Mouse (Mus musculus): Measurements from ENCODE around the gene Ttc38. TPM values are rescaled to one million over a fixed set of nuclear protein-coding genes. Genes with fewer than 3 reads are reported as not detected.
"Not testable (repeated sequence)": the region's sequence is repeated elsewhere in the genome, so short reads cannot be mapped to it uniquely, and the experiment has no call there.

The Ttc38 gene
- polyA plus RNA-seq, 2 experiments = 5.0 to 6.9 TPM

DNA sequence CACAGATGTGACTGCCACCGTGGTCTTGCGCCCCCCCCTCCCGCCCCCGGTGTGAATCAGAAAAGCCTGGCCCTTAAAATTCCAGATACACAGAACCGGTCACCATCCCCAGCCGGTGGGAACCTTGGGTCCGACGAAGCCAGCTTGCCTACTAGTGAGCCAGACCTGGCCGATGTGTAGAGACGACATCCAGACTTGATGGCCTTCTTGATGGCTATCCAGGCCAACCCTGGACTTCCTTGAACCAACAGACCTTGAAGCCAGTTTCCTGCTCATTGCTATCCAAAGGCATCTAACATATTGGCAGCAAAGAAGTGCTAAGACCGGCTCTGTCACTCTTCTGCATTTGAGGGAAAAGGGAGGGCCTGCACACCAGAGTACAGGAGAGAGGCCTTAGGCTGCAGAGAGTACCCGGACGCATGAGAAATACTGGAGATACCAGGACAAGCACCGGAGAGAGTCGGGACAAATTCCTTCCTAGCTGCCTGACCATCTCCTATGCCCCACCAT is 26.9 kb downstream of the Ttc38 start:
- 10% methylated on average over 15 of the region's 15 CpGs for WGBS
- H3K27me3 ChIP-seq (ENCODE audit: control insufficient read depth, insufficient read depth, low read length) = no peaks in the 10 kb centered on the region
- ATAC-seq (ENCODE audit: low FRiP score, low read depth) = peak; percentile 2; the same call in 1 of the 2 replicates
- H3K4me1 ChIP-seq (ENCODE audit: control insufficient read depth, insufficient read depth, low read length) = peaks cover 18% of the 10 kb centered on the region
- 0 out of 2 replicates have a peak overlapping the region, but pooled peaks have one; percentile 33 for H3K27ac ChIP-seq (replicated peaks; ENCODE audit: low read depth, low read length)
- peaks cover 25% of the 10 kb centered on the region for H3K36me3 ChIP-seq (ENCODE audit: control insufficient read depth, insufficient read depth, low read length)
- peak; percentile 6 for DNase-seq (ENCODE audit: low spot score)
- H3K9ac ChIP-seq (ENCODE audit: low read depth, low read length, severe bottlenecking) = peak overlapping the region; percentile 73
- no peaks in the 10 kb centered on the region for H3K9me3 ChIP-seq (ENCODE audit: control insufficient read depth, low read length)
- TF ChIP-seq POLR2A (IDR thresholded peaks at IDR 0.05; ENCODE audit: borderline replicate concordance, extremely low read depth, insufficient read depth, insufficient read length) = no peak
- peak overlapping the region; percentile 86 for H3K4me2 ChIP-seq (replicated peaks; ENCODE audit: low read depth, low read length, severe bottlenecking)
- peak overlapping the region; percentile 74 for H3K4me3 ChIP-seq (replicated peaks; ENCODE audit: low read length)

DNA sequence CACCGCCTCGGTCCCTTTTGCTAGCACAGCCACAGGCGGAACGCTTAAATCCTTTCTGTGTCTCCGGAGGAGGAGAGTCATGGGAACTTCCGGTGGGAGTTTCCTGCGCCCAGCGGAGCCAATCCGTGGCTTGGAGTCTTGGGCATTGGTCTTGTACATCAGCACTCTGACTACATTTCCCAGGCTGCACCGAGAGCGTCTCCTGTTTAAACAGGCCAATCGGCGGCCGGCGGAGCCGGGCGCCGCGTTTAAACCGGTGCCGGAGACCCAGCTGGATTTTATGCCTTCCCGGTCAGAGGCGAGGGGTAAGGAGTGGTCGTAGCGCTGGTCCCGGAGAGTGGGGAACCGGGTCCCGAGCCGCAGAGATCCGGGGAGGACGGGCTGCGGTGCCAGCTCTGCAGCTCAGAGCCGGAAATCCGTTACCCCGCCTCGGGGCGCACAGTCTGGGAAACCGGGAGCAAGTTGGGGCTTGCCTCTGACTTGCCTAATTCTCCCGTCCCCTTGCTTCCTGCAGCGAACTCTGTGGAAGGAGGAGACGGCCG is 27.5 kb downstream of the Ttc38 start, which contains the start of gene Gtse1:
Gene Gtse1, plus strand, starts transcription at position 256 of the 542 bp plus-strand sequence.
- H3K4me1 ChIP-seq (ENCODE audit: control insufficient read depth, insufficient read depth, low read length) = peaks cover 18% of the 10 kb centered on the region
- no peaks in the 10 kb centered on the region for H3K27me3 ChIP-seq (ENCODE audit: control insufficient read depth, insufficient read depth, low read length)
- 0 out of 2 replicates have a peak within 1 kb of the TSS, but pooled peaks have one; percentile 33 for H3K27ac ChIP-seq (replicated peaks; ENCODE audit: low read depth, low read length)
- 0% methylated on average over 42 of the region's 42 CpGs for WGBS
- H3K9me3 ChIP-seq (ENCODE audit: control insufficient read depth, low read length) = no peaks in the 10 kb centered on the region
- peak; percentile 99 for DNase-seq (ENCODE audit: low spot score)
- peak; percentile 52; the same call in 1 of the 2 replicates for TF ChIP-seq POLR2A (IDR thresholded peaks at IDR 0.05; ENCODE audit: borderline replicate concordance, extremely low read depth, insufficient read depth, insufficient read length)
- H3K9ac ChIP-seq (ENCODE audit: low read depth, low read length, severe bottlenecking) = peak within 1 kb of the TSS; percentile 73
- ATAC-seq (ENCODE audit: low FRiP score, low read depth) = peak; percentile 99
- peak within 1 kb of the TSS; percentile 90 for H3K4me2 ChIP-seq (replicated peaks; ENCODE audit: low read depth, low read length, severe bottlenecking)
- H3K36me3 ChIP-seq (ENCODE audit: control insufficient read depth, insufficient read depth, low read length) = peaks cover 30% of the 10 kb centered on the region
- peak within 1 kb of the TSS; percentile 74 for H3K4me3 ChIP-seq (replicated peaks; ENCODE audit: low read length)

DNA sequence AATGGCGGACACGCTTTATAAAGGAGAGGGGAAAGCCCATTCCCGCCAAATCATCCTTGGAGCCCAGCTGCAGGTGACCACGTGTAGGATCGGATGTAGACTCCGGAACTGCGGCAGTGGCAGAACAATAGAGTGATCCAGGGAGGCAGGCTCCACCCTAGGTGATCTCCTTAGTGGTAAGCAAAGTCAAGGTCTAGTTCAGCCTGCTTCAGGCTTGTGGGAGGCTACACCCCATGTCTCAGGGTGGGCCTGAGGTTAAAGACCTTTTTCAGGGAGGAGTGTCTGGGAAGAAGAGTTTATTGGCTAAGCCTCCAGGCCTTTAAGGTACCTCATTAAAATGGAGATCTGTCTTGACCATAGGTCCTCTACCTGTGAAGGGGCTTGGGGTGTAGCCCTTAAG is 33.8 kb downstream of the Ttc38 start:
- H3K27ac ChIP-seq (replicated peaks; ENCODE audit: low read depth, low read length); H3K9me3 ChIP-seq (ENCODE audit: control insufficient read depth, low read length); ATAC-seq (ENCODE audit: low FRiP score, low read depth); H3K4me2 ChIP-seq (replicated peaks; ENCODE audit: low read depth, low read length, severe bottlenecking); H3K4me1 ChIP-seq (ENCODE audit: control insufficient read depth, insufficient read depth, low read length); H3K9ac ChIP-seq (ENCODE audit: low read depth, low read length, severe bottlenecking); H3K27me3 ChIP-seq (ENCODE audit: control insufficient read depth, insufficient read depth, low read length); DNase-seq (ENCODE audit: low spot score); H3K4me3 ChIP-seq (replicated peaks; ENCODE audit: low read length): not testable (repeated sequence)
- WGBS = 89% methylated on average over 7 of the region's 7 CpGs
- H3K36me3 ChIP-seq (ENCODE audit: control insufficient read depth, insufficient read depth, low read length) = peaks cover 75% of the 10 kb centered on the region

DNA sequence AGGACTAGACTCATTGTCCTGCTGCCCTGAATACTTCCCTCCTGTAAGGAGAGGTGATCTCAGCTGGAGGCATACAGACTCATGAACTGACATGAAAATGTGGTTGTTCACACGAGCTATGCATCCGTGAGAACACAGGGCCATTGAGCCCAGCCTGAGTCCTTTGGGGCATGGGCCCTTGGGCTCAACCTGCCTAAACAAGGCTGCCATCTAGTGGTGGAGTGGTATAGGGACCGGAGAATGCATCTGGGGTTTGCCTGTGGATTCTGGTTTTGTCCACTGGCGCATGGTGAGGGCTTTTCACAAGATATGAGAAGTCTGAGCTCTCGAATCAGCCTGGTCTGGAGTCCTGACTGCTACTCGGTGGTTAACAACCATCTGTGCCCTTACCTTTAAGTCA is 35.6 kb downstream of the Ttc38 start:
- H3K36me3 ChIP-seq (ENCODE audit: control insufficient read depth, insufficient read depth, low read length) = peaks cover 80% of the 10 kb centered on the region
- TF ChIP-seq POLR2A (IDR thresholded peaks at IDR 0.05; ENCODE audit: borderline replicate concordance, extremely low read depth, insufficient read depth, insufficient read length) = no peak
- no peak overlapping the region for H3K4me3 ChIP-seq (replicated peaks; ENCODE audit: low read length)
- H3K4me2 ChIP-seq (replicated peaks; ENCODE audit: low read depth, low read length, severe bottlenecking) = no peak overlapping the region
- H3K9ac ChIP-seq (ENCODE audit: low read depth, low read length, severe bottlenecking) = no peak overlapping the region
- H3K27ac ChIP-seq (replicated peaks; ENCODE audit: low read depth, low read length) = no peak overlapping the region
- no peaks in the 10 kb centered on the region for H3K9me3 ChIP-seq (ENCODE audit: control insufficient read depth, low read length)
- H3K27me3 ChIP-seq (ENCODE audit: control insufficient read depth, insufficient read depth, low read length) = no peaks in the 10 kb centered on the region
- ATAC-seq (ENCODE audit: low FRiP score, low read depth) (no peak), DNase-seq (ENCODE audit: low spot score) (peak; percentile 60)
- H3K4me1 ChIP-seq (ENCODE audit: control insufficient read depth, insufficient read depth, low read length) = no peaks in the 10 kb centered on the region
- 49% methylated on average over 6 of the region's 6 CpGs for WGBS

DNA sequence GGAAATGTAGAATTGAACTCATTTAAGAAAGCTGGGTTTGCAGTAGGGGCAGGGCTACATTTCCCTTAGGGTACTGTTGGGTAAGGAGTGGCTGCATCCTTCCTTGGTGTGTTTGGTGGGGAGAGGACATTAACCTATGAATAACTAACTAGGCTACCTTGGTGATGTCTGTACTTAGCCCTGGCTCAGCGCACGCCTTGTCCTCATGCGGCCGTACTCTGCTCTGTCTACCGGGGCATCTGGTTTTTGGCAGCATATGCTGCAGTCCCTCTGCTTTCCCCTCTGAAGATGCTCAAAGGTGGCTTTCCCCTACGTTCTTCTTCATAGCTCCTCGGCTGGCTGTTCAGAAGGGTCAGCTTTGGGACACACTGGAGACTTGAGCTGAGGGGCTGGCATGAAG is 45.2 kb downstream of the Ttc38 start:
- WGBS = 91% methylated on average over 7 of the region's 7 CpGs
- Histone ChIP-seq H3K9me3 (ENCODE audit: control insufficient read depth, low read length) (no peaks in the 10 kb centered on the region), H3K9ac (ENCODE audit: low read depth, low read length, severe bottlenecking) (no peak overlapping the region), H3K4me2 (replicated peaks; ENCODE audit: low read depth, low read length, severe bottlenecking) (no peak overlapping the region), H3K27ac (replicated peaks; ENCODE audit: low read depth, low read length) (no peak overlapping the region), H3K4me3 (replicated peaks; ENCODE audit: low read length) (no peak overlapping the region), H3K27me3 (ENCODE audit: control insufficient read depth, insufficient read depth, low read length) (no peaks in the 10 kb centered on the region), H3K4me1 (ENCODE audit: control insufficient read depth, insufficient read depth, low read length) (peaks cover 6% of the 10 kb centered on the region; the same call in 1 of the 2 replicates), H3K36me3 (ENCODE audit: control insufficient read depth, insufficient read depth, low read length) (peaks cover 38% of the 10 kb centered on the region)
- DNase-seq (ENCODE audit: low spot score) (no peak), ATAC-seq (ENCODE audit: low FRiP score, low read depth) (no peak)
- no peak for TF ChIP-seq POLR2A (IDR thresholded peaks at IDR 0.05; ENCODE audit: borderline replicate concordance, extremely low read depth, insufficient read depth, insufficient read length)

All from limb, embryonic 14.5 days (tissue).